In the genomic region with DNA sequence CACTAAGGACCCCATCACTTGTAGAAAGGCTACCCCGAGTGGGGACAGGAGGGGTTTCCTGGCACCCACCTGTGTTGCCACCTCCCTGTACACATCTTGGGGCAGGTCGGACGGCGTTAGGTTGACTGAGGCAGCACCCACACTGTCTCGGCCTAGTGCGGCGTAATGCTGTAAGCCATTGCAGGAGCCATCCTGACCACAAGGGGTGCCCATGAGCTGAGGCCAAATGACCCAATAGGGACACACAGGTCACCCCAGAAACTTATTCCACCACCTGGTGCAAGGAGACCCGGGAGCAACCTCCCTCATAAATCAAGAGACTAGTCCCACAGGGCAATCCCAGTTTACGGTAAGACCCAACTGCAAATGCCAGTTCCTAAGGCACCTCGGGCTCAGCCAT, we compare ENCODE assay signal across 12 mouse cellular contexts. TPM values are rescaled to one million over a fixed set of nuclear protein-coding genes. Genes with fewer than 3 reads are reported as not detected.
DNase-seq lines count a peak whose midpoint lies in the region; ATAC-seq and TF ChIP-seq lines count a peak whose summit lies in the region.
"Had no signal": no experiment of that assay in that cellular context is flagged by ENCODE, and none has a peak within 500 bp of the region (broad histone marks: within the 10 kb centered on the region; RNA-seq: fewer than 3 reads in every experiment).

No protein-coding gene starts in this region.

- H3K9me3 ChIP-seq in liver, postnatal 0 days (ENCODE audit: low read length), result 0 out of 2 replicates have a peak, but pooled peaks cover 5% of the 10 kb centered on the region
- peaks cover 30% of the 10 kb centered on the region for H3K9me3 ChIP-seq in limb, embryonic 10.5 days (replicated peaks)

- peaks cover 56% of the 10 kb centered on the region for H3K36me3 ChIP-seq in liver, postnatal 0 days (replicated peaks; ENCODE audit: insufficient read depth, low read length)
- peaks cover 97% of the 10 kb centered on the region for H3K36me3 ChIP-seq in limb, embryonic 10.5 days

- no peak for TF ChIP-seq EP300 in liver, postnatal 0 days (IDR thresholded peaks at IDR 0.05; ENCODE audit: low read depth)

- H3K9ac ChIP-seq in liver, postnatal 0 days (replicated peaks), result no peak overlapping the region
- H3K9ac ChIP-seq: limb, embryonic 12.5 days; midbrain, embryonic 15.5 days had no signal

- TF ChIP-seq CTCF in liver, postnatal 0 days (IDR thresholded peaks at IDR 0.05; ENCODE audit: low read depth), result peak; percentile 77

- H3K4me2 ChIP-seq in liver, postnatal 0 days (ENCODE audit: low read depth, low read length), result no peak overlapping the region
- H3K4me2 ChIP-seq: limb, embryonic 12.5 days; midbrain, embryonic 15.5 days had no signal

- WGBS in liver, postnatal 0 days (ENCODE audit: insufficient replicate concordance), result 85% methylated on average over 10 of the region's 10 CpGs
- 90% methylated on average over 10 of the region's 10 CpGs for WGBS in limb, embryonic 10.5 days

- H3K4me1 ChIP-seq in liver, postnatal 0 days (ENCODE audit: insufficient read depth), result no peaks in the 10 kb centered on the region
- peaks cover 11% of the 10 kb centered on the region for H3K4me1 ChIP-seq in limb, embryonic 10.5 days
- H3K4me1 ChIP-seq: midbrain, embryonic 15.5 days had no signal

- H3K27ac ChIP-seq in liver, postnatal 0 days (ENCODE audit: low read depth), result no peak overlapping the region
- no peak overlapping the region for H3K27ac ChIP-seq in limb, embryonic 10.5 days
- H3K27ac ChIP-seq: heart, embryonic 10.5 days; limb, embryonic 12.5 days; midbrain, embryonic 15.5 days had no signal

- no peak for ATAC-seq in liver, postnatal 0 days

- H3K4me3 ChIP-seq in liver, postnatal 0 days (ENCODE audit: low read depth, low read length), result no peak overlapping the region
- H3K4me3 ChIP-seq in limb, embryonic 10.5 days, result no peak overlapping the region
- H3K4me3 ChIP-seq: heart, embryonic 10.5 days; limb, embryonic 12.5 days; midbrain, embryonic 15.5 days had no signal

- no peaks in the 10 kb centered on the region for H3K27me3 ChIP-seq in liver, postnatal 0 days (ENCODE audit: insufficient read depth, low read length)
- H3K27me3 ChIP-seq in limb, embryonic 10.5 days (ENCODE audit: low read depth, poor library complexity, severe bottlenecking), result peaks cover 36% of the 10 kb centered on the region

- DNase-seq in kidney, postnatal 10 days, result peak; percentile 45
- DNase-seq in kidney, adult 11 months, result no peak
- DNase-seq in A20 (ENCODE audit: low read depth, low spot score), result peak; percentile 26
- DNase-seq in B cell, adult 2 months, result peak; percentile 17 to 28
- peak; percentile 57 for DNase-seq in liver, postnatal 0 days
- DNase-seq in right cerebral cortex, postnatal 36 days (ENCODE audit: low spot score in 2 of 2), result no peak
- no peak for DNase-seq in limb, embryonic 10.5 days (ENCODE audit: low spot score)
- DNase-seq: cerebellum, adult 11 months; right cerebral cortex, adult 18-20 months had no signal

RNA-seq across cellular contexts. Expression of a gene that starts 8.1 kb away (rescaled TPM):
- polyA plus RNA-seq in liver, postnatal 0 days (2015; fragmentation: Nextera tagmentation; extraction: Ambion mirVana), result 9.9 and 12.6 TPM in 2 replicates
- 58.6 and 61.2 TPM in 2 replicates for polyA plus RNA-seq in limb, embryonic 10.5 days (2016; fragmentation: Nextera tagmentation; extraction: Ambion mirVana)

RNA-seq across cellular contexts. Expression of a gene that starts 16.6 kb away (rescaled TPM):
- not detected in 2 replicates for polyA plus RNA-seq in liver, postnatal 0 days (2015; fragmentation: Nextera tagmentation; extraction: Ambion mirVana)
- polyA plus RNA-seq in limb, embryonic 10.5 days (2016; fragmentation: Nextera tagmentation; extraction: Ambion mirVana), result 0.28 and 0.65 TPM in 2 replicates

RNA-seq across cellular contexts. Expression of a gene that starts 21.8 kb away (rescaled TPM):
- polyA plus RNA-seq in liver, postnatal 0 days (2015; fragmentation: Nextera tagmentation; extraction: Ambion mirVana), result 0.04 and 0.06 TPM in 2 replicates
- polyA plus RNA-seq in limb, embryonic 10.5 days (2016; fragmentation: Nextera tagmentation; extraction: Ambion mirVana), result 0.04 TPM in 1 of 2 replicates, not detected in the other
- polyA plus RNA-seq: heart, embryonic 10.5 days had no signal

RNA-seq across cellular contexts. Expression of a gene that starts 28.5 kb away (rescaled TPM):
- polyA plus RNA-seq in liver, postnatal 0 days (2015; fragmentation: Nextera tagmentation; extraction: Ambion mirVana), result 28.2 and 34.1 TPM in 2 replicates
- 141 and 151 TPM in 2 replicates for polyA plus RNA-seq in limb, embryonic 10.5 days (2016; fragmentation: Nextera tagmentation; extraction: Ambion mirVana)

RNA-seq across cellular contexts. Expression of a gene that starts 34.0 kb away (rescaled TPM):
- polyA plus RNA-seq in liver, postnatal 0 days (2015; fragmentation: Nextera tagmentation; extraction: Ambion mirVana), result 979 and 1,075 TPM in 2 replicates
- 642 and 664 TPM in 2 replicates for polyA plus RNA-seq in limb, embryonic 10.5 days (2016; fragmentation: Nextera tagmentation; extraction: Ambion mirVana)

Comparison
In these comparisons a context has a peak if more than half of its experiments do, and no peak if none do; other contexts are left out.
1. DNase-seq: peak in kidney, postnatal 10 days (single experiment), A20 (single experiment), B cell, adult 2 months (2 of 2) and liver, postnatal 0 days (single experiment); none in kidney, adult 11 months (single experiment), right cerebral cortex, postnatal 36 days (0 of 2) and limb, embryonic 10.5 days (single experiment).